Mouse (Mus musculus): Measurements from ENCODE around the gene Vmn1r49. TPM values are rescaled to one million over a fixed set of nuclear protein-coding genes. Genes with fewer than 3 reads are reported as not detected.
"Not testable (repeated sequence)": the region's sequence is repeated elsewhere in the genome, so short reads cannot be mapped to it uniquely, and the experiment has no call there.

Gene Vmn1r49
- total RNA-seq (2022): not detected

DNA sequence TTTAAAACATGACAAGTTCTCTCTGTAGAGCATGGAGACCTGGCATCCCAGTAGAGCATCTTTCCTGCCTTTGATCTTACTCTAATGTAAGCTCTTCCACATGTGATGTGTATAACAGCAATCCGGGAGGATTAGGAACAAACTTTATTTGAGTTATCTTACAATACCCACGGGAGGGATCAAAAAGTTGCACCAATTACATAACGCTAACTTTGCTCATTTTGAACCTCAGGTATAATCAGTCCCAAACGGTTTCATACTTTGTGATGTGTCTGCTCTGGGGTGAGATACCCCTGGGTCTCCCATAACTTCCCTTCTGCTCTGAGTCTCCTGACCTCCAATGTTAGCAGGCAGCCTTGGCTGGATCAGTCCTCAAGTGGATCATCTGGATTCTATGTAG is at the start of gene Vmn1r49:
Vmn1r49 (minus strand) TSS at position 101 of the 400 bp plus-strand sequence.
- DNase-seq: no peak

DNA sequence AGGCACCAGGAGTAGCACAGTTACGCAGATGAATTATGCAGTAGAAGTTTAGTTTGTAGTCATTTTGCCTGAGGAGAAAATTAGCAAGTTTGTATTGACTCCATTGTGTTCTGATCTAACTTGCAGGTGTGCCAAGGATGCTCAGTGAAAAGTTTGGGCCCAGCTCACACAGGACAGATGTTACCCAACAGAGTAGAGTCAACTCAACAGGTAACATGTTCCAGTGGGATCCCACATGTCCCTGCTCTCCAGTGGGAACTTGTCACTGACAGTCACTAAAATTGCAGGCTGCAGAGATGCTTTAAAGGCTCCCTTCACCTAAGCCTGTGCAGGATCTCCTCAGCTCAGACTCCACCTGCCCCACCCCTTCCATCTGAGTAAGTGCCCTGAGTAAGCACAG is 44.0 kb upstream of the Vmn1r49 start, which contains the start of gene Vmn1r51:
Vmn1r51 (plus strand) TSS at position 301 of the 400 bp plus-strand sequence.
- DNase-seq: not testable (repeated sequence)

DNA sequence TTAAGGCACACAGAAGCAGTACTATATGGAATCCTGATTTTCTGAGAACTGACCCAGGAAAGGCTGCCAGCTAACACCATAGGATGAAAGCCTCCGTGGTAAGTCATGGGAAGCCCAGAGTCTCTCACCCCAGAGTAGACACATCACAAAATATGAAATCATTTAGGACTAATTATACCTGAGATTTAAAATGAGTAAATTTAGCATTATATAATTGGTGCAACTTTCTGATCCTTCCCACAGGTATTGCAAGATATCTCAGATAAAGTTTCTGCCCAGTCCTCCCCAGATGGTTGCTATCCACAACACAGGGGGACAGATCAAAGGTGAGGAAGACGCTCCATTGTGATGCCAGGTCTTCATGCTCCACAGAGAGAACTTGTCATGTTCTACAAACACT is 22.8 kb upstream of the Vmn1r49 start, which contains the start of gene Vmn1r50:
Vmn1r50 (plus strand) TSS at position 301 of the 400 bp plus-strand sequence.
- no peak for DNase-seq

DNA sequence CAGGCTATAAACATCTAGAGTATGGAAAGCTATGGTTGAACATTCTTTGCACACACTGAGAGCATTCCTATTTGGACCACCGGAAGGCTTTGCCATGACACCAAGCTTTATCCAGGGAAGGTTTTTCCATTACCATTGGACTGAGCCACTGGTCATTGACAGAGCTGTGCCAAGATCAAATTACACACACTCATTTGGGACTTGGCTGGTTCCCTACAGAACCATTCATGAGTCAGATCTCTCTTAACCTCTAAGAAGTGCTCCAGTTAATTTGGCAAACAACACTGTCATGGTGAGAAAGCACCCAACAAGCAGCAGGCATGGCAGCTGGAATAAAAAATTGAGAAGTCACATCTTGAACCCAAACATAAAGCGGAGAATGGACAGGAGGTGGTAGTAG is 22.3 kb upstream of the Vmn1r49 start:
- DNase-seq: no peak

DNA sequence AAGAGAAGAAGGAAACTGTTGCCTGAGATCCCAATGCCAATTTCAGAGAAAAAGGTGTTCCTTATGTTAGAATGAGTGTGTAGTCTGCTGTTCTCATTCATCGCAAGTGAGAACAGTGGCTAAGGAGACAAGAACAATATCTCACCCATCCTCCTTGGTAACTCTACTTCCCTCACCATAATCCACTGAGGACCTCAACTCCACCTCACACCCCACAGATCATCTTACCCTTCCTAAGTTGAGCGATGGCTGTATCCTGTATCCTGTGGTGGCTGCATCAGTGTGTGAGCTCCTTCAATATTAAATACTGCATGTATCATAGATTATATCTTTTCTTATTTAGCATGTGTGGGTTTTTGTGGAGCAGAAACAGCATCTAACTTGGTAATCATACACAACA is 41.6 kb downstream of the Vmn1r49 start, which contains the start of gene Vmn1r48:
Vmn1r48 (minus strand) TSS at position 101 of the 400 bp plus-strand sequence.
- not testable (repeated sequence) for DNase-seq

Other genes with a start within 250 kb of the Vmn1r49 start
- not detected for gene Vmn1r42, start 202.1 kb downstream of the Vmn1r49 start, total RNA-seq (2022)
- not detected for gene Vmn1r43, start 202.1 kb downstream of the Vmn1r49 start, total RNA-seq (2022)
- not detected for gene Vmn1r44, start 194.8 kb downstream of the Vmn1r49 start, total RNA-seq (2022)
- gene Vmn1r45, start 137.9 kb downstream of the Vmn1r49 start, total RNA-seq (2022): not detected
- not detected for gene Vmn1r46, start 109.2 kb downstream of the Vmn1r49 start, total RNA-seq (2022)
- not detected for gene Vmn1r47, start 62.4 kb downstream of the Vmn1r49 start, total RNA-seq (2022)
- not detected for gene Vmn1r48, start 41.7 kb downstream of the Vmn1r49 start, total RNA-seq (2022)
- gene Vmn1r50, start 22.9 kb upstream of the Vmn1r49 start, total RNA-seq (2022): not detected
- gene Vmn1r51, start 44.1 kb upstream of the Vmn1r49 start, total RNA-seq (2022): not detected
- gene Vmn1r52, start 96.3 kb upstream of the Vmn1r49 start, total RNA-seq (2022): not detected
- gene V1ra8, start 124.3 kb upstream of the Vmn1r49 start, total RNA-seq (2022): not detected
- not detected for gene Vmn1r53, start 145.9 kb upstream of the Vmn1r49 start, total RNA-seq (2022)
- not detected for gene Vmn1r54, start 167.8 kb upstream of the Vmn1r49 start, total RNA-seq (2022)
- not detected for gene BC048671, start 222.7 kb upstream of the Vmn1r49 start, total RNA-seq (2022)
- under 1 TPM in 1 of 4 experiments, not detected in 3; 0.30 TPM for gene Chst13, start 246.7 kb upstream of the Vmn1r49 start, total RNA-seq (2022)

Data from adrenal gland, adult 8-10 months (tissue).